Mouse (Mus musculus) WW6 (cell line): ENCODE measurements at regions not wholly inside any gene's neighbourhood (a gene's known extent, or its start where the extent isn't known, plus 50 kb on each side); places are given as distances from the start of the nearest gene placed in this dataset.

ENCODE experiments used
- DNase-seq: peaks from one replicate; pipeline ENCODE4 v3.0.0-alpha.2; 2013; ENCODE audit warnings: low read depth, low spot score

DNA sequence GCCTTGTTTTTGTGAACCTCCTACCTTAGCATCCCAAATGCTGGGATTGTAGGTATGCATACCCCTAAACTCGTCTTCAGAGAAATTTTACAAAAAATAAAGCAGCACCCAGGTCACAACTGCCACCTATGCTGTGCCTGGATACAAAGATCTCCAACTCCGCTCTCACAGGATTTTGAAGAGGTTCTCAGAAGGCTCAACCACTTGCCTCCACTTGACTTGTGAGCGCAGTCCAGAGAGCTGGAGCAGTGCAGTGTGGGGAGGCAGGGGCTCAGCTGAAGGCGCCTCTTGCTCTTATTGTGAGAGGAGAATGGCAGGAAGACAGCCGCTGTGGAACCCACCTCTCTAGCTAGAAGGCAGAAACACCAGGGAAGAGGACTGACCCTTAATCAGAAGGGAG, 182.9 kb downstream of the Rap2a start:
- no peak for DNase-seq

DNA sequence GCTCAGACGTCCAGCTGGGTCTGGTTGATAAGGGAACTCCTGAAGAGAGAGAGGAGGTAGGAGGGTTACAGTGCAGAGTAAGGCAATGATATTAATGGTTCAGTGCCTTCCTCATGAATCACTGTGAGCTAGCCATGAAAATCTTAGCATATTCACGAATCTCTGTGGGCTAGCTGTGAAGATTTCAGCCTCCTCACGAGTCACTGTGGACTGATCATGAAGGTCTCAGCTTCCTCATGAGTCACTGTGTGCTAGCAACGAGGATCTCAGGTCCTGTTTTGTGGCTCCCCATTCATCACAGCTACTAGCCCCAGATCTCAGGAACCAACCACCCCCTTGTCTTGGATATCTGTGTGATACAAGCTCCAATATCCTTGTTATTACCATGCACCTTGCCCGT, 191.4 kb downstream of the Rap2a start:
- DNase-seq: no peak

DNA sequence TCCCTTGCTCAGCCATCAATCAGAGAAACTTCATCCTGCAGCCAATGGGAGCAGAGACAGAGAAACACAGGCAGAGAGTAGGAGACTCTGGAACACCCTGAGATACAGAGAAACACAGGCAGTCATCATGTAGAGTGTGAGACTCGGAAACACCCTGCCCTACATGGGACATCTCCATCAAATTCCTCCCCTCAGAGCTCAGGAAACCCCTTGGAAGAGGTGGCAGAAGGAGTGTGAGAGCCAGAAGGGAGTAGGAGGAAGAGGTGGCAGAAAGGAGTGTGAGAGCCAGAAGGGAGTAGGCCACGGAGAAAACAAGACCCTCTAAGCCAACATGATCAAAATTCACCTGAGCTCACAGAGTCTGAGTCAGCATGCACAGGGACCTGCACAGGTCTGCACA, 197.5 kb downstream of the Rap2a start:
- DNase-seq: no peak

DNA sequence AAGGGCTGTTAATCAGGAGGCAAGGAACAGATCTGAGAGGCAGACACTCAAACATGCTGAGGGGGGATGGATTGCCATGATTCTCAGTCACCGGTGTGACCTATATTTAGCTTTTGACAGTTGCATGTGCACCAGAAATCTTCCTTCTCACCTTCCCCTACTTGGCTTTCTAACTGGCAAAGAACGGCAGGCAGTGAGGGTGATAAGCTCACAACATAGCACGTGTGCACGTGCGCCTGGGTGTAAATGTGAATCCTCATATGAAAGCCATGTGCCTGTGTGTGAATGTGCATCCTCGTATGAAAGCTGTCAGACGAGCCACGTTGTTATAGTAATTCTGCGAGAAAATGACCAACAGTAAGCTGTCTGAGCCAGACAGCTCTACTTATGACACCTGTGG, 200.3 kb downstream of the Rap2a start:
- no peak for DNase-seq

DNA sequence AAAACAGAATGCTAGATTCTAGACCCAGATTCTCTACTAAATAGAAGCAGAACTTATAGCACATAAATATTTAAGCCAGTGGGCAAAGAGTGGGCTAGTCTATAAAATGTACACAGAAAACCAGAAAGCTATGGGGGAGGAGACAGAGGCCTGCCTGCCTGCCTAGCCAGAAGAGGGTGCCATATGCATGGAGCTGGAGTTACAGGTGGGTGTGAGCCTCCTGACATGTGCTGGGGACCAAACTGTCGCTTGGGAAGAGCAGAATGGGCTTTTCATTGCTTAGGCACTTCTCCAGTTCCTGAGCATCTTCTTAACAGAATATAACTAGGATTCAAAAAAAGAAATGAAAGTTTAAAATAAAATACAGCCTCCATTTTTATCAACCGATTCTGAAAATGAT, 200.8 kb downstream of the Rap2a start:
- DNase-seq: no peak

DNA sequence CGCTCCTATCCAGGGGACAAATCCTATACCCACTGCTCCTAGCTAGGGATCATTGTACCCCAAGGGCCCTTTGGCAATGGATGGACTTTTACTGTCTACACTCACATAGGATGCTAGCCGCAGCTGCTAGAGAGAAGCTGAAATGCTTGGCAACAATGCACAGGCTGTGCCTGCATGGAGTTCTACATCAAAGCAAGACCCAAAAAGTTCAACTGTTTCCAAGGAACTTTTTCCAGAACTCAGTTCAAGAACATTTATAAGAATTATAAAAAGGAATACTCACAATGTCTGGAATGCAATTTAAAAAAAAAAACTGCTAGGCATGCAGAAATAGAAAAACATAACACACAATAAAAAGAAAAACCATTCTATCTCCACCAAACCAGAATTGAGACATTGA, 202.0 kb downstream of the Rap2a start:
- DNase-seq: no peak

DNA sequence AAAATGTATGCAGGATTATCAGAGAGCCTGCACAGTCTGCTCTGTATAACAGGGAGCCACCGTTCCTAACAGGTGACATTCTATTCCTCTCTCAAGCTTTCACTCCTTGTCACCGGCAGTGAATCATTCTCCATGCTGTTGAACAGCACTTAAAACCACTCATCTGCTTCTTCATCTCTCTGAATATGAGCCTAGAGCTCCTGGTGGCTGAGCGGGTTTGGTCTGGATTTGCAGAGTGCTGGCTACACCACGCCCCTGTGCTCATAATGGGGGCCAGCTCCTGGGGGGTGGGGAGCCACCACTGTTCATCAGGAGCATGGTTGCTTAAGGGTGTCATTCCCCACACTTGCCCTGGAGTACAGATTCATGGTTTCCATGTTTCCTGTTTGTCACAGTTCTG, 207.0 kb downstream of the Rap2a start:
- no peak for DNase-seq

DNA sequence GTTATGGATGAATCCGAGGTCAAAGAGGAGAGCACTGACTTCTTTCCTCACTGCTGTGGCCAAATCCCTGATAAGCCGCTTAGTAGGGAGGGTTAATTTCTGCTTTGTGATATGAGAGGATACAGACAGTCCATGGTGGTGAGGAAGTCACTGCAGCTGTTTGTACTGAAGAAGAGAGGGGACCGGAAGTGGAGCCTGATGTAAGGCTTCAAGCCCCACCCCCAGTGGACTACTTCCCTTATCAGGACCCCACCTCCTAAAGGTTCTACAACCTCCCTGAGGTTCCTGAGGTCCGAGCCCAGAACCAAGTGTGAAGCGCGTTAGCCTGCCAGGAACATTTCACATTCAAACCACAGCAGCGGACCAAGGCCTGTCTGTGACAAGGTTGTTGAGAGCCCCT, 207.6 kb downstream of the Rap2a start:
- DNase-seq: no peak

DNA sequence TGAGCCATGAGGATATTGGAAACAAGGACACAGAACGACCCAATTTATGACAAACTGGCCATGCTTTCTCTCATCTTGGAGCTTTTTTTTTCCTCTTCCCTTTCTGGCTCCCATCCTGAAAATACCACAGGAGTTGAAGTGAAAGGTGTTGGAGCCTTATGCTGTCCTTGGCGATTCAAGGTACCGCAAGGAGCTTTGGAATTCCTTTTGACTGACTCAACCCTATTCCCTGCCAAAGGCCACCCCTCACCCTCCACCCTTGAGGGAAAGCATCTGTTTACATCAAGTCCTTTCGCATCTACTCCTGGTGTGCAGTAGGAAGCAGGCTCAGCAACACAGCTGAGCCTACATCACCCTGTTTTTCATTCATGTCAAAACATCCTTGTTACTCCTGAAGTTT, 208.5 kb downstream of the Rap2a start:
- DNase-seq: no peak

DNA sequence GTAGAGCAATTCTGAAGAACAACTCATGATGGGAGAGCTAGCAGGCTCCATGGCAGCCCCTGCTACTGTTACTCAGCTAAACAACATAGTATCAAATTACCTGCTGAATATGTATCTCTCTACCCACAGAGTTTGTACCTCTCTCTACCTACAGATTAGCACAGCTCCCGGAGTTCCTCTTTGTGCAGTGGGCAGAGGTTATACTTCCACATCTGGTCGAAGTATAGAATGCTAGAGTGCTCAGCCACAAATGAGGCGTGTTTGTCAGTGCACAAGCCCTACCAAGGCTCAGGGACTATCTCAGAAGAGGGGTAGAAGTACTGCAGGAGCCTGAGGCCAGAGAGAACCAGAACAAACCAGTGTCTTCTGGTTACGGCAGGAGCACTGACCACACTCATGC, 211.6 kb upstream of the Ipo5 start:
- no peak for DNase-seq

DNA sequence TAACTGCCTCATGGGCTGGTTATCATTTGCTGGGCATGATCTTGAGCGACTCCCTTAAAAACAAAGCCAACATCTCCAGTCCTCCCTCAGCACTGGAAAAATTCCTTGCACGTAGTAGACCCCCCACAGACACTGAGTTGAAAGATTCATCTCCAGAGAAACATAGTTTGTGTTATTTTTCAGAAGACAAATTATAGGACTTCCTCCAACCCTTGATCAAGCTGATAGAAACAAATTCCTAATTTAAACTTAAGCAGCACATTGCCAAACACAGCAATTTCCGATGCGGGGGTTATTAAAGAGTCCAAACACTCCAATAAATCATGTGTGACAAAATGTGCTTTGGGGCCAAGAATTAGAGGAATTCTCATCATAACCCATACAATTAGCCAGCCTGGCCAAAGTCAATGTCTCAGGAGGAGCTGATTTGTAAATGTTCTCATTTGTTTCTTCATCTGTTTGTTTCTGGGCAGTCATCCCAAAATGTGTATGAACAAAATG, 205.7 kb upstream of the Ipo5 start:
- DNase-seq: no peak

DNA sequence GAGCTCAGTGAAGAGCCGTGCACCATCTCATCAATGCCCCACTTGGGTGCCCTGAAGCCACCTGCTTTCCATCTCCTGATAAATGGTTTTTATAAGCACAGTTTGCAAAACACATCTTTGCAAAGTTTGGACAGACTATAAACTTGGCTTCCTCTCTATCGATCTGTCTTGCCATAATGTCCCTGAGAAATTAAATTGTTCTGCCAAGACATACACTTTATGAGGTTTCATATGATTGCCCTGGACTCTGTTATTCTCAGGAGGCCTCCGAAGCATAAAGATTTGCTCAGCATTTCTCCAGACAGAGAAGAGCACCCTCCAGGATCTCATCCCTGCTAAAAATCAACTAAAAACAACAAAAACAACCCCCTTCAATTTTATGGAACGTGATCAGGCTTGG, 200.2 kb upstream of the Ipo5 start:
- no peak for DNase-seq

DNA sequence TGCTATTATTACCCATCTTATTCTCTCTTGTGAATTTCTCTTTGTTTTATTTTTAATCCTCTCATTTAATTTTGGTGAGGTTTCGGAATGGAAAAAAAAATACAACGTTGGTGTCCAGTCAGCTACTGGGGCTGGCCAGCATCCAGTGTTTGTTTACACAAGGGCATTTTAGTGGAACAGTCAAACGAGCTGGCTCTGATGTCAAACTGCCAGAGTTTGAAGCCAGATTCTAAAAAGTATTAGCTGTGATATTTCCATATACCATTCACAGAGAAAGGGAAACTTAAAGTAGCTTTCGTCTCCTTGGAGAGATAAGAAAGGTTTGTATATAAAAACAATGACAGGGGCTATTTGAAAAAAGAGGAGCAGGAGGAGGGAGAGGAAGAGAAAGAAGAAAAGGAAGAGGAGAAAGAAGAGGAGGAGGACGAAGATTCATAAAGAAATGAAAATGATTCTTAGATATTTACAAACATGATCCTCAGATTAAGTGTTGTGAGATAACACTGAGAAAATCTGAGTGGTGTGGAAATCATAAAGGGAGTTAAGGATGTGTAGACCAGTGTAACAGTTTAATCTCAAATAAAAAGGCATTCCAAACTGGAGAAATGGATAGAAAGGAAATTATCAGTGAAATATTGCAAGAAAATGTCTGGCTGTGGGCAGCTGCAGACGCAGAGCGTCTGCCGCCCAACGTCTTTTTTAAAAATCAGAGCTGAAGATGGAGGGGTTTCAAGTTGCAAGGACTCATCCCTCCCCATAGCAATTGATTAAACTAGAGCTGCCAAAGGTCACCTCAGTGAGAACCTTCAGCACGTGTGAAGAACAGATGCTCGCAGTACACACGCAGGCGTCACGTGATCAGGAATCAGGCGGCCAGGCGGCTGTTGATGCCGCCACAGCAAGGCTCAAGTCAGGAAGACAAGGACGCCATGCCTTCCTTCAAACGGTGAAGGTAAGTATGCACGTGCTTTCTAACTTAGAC, 190.3 kb upstream of the Ipo5 start:
- DNase-seq: no peak

DNA sequence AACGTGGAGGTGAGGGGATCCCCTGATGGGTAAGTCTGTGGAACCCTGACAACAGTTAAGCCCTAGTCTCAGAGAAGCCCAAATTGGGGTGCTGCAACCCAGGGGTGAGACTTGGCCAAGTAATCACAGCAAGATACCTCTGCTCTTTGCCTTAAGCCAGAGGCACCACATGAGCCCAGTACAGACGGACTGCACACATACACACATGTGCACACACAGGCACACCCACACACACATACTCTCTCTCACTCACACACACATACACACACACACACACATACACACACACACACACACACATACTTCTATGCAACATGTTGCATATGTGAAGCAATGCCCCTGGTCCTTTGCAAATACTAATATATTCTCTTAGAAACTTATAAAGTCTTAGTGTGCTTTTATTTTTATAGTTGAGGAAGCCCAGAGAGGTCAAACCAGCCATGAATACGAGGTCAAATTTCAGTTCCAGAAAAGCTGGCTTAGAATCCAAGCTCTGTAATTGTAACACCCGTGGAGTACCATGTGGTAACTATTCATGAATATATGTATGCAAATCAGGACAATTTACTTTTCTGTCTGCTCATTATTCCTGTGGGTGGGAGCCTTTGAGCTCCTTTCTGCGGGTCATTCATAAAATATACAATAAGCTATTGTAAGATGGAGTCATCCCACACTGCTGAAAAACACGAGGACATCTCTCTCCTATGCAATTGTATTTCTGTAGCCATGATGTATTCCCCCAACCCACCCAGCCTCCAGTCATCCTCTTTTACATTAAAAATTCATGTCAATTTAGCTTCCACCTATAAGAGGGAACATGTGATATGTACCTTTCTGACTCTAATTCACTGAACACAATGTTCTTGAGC, 189.2 kb upstream of the Ipo5 start:
- no peak for DNase-seq

DNA sequence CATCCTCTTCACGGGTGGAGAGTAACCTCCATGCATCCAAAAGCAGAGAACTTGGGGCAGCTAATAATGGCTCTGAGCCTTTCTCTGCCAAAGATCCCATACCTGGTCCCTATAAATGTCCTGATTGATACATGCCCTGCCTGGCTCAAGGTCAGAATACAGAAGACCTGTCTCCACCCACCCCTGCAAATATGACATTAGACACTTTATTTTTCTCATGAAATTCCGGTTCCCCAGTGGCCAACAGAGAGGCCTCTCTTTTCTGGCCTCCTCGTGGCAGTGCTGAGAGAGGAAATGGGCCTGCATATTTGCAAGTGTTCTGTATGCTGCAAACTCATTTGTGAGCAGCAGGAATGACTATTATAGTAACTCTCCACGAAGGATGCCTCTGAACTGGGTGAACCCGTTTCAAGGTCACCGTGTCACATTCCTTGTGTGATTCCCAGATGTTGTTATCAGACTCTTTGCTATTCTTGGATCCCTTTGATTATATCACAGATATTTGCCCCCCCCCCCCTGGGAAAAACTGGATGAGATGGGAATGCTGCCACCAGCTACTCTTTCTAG, 188.4 kb upstream of the Ipo5 start:
- no peak for DNase-seq

DNA sequence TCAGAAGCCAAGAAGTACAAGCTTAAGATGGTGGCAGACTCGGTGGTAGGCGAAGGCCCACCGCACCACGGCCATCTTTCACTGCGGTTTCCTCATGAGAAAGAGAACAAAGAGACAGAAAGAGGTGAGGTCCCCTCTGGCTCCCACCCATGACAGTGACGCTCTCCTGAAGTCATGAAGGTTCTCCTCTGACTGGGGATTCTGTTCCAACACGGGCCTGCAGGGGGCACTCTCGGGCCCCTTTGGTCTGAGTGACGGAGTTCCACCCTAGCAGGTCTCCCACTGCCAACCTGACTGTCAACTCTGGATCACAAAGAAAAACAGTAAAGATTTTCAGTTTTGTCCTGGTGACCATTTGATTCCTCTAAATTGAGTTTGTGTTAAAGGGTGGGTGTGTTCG, 182.9 kb upstream of the Ipo5 start:
- no peak for DNase-seq

DNA sequence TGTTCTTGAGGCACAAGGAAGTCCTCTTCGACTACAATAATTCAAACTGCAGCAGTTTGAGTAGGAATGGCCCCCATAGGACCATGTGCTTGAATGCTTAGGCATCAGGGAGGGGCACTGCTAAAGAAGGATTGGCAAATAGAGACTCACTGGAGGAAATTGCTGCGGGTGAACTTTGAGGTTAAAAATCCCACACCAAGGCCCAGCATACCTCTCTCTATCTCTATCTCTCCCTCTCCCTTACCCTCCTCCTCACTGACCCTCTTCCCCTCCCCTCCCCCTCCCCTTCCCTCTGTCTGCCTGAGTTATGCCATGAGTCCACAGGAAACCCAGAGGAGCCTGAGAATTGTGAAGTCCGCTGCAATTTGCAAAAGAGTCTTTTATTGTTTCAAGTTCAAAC, 180.8 kb upstream of the Ipo5 start:
- no peak for DNase-seq

DNA sequence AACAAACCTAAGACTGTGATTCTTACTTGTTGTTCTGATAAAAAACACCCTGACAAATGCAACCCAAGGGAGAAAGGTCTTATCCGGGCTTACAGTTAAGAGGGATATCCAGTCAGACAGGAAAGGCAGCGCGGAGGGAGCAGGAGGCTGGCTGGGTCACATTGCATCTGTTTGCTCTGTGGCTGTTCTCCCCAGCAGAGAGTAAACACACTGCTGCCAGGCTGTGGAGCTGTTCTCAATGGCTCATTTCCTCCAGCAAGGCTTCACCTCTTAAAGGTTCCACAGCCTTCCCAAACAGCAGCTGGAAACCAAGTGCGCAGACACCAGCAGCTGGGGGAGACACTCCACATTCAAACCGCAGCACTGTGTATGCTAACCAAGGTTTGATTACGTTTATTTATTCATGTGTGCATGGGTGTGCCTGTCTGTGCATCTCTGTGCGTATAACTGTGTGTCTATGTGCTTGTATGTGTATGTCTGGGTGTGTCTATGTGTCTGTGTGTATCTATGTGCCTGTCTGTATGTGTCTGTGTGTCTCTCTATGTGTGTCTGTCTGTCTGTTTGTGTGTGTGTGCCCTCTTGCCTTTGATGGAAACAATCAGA, 179.2 kb upstream of the Ipo5 start:
- DNase-seq: no peak

DNA sequence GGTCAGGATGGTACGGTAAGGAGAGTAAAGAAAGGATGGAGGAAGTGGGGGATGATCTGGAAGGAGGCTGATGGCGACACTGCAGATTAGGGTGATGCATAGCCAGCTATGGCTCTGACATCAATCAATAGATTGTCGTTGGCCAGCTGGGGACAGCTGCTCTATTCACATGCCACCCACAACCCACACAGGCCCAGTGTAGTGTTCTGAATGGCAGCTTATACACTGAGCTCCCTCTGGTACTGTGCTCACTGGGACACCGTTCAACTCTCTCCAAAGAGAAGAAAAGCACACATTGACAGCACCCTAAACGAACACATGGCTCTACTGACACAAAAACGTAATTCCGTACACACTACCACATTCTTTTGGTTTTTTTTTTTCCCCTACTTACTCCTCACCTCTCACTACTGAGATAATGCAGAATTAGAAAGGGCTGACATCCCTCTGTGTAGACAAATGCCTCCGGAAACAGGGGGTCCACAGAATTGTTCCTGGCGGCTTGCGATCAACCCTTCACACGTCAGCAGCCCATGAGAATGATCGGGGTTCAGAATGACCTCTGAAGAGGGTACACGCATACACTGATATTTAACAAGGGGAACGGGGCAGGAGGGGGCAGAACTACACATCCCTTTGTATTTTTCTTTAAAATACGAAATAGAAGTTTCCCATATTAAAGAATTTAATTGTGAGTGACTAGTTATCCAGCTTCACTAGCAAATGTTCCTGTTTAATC, 178.5 kb upstream of the Ipo5 start:
- no peak for DNase-seq

DNA sequence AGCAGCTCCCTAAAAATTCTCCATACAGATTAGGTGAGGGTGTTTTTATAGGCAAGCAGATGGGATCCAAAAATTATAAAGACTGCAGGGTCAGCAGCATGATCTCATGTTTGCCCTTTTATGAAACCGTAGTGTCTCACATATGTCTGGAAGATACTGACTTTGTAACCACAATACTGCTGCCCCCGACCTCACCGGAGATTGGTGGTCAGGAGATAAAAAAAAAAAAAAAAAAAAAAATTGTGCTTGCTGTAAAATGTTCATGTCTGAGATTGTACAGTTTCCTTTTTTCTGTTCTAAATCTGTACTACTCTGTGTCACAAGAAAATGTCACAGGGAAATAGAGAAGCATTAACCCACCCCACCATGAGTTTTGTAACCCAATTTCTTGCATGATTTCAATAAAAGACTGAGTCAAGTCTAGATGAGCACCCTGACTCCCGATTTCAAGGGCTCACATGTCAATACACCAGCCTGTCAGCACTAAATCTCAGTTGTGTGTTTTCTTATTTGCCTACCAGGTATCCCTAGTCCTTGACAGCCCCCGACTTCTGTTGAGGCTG, 169.5 kb upstream of the Ipo5 start:
- DNase-seq: no peak

DNA sequence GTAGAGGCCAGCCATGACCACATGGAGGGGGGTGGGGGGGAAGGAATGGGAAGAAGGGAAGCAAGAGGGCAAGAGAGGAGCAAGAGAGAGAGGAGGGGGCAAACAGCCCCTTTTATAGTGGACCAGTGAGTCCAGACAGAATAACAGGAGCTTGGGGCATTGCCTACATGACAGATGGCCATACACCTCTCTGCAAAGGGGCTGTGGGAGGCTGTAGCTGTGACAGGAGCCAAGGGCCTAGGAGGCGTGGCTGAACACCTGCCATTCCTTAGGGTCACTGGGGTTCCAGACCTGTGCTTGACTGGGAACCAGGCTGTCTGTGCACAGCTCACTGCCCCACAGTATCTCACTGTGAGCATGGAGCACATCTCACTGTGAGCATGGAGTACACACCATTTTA, 157.0 kb upstream of the Ipo5 start:
- no peak for DNase-seq
